Mouse (Mus musculus): Measurements from ENCODE around the gene Trim44.

DNA sequence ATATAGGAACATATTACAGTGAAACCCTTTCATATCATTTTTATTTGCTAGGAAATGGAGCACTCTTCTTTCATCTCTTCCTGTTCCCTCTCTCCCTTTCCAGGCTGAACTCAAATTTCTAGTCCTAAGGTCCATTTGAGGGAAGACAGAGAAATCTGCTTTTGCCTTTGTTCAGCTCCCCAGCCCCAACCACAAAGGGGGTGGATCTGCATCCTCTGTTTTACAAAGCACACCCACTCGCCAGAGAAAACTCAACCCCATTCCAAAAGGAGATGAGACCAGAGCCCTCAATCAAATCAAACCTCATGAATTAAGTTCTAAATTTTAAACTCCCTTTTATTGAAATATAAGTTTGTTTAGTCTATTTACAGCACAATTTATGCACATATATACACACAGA is 41.4 kb upstream of the Trim44 start:
- TF ChIP-seq CTCF (IDR thresholded peaks at IDR 0.05; ENCODE audit: insufficient read depth, low read depth, low read length) = no peak
- no peak for TF ChIP-seq POLR2A (IDR thresholded peaks at IDR 0.05; ENCODE audit: insufficient read depth, low read depth, low read length)
